Comparison of ENCODE assay signal across 9 mouse cellular contexts in the genomic region with DNA sequence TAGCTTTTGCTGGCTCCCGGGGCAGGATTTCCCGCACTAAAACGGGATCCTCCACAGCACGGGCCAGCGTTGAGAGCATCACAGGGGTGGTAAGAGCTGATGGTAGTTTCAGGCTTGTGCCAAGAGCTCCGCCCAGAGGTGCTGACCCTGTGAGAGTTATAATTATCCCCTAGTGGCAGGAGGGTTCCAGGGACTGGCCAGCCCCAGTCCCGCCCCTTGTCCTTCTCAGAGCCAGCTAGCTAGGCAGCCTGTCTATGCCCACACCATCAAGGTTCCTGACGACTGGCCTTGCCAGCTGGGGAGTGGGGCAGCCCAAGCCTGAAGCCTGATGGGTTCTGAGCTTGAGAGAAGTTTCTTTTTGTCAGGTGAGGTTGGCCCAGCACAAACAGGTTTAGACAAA. TPM values are rescaled to one million over a fixed set of nuclear protein-coding genes. Genes with fewer than 3 reads are reported as not detected.
DNase-seq lines count a peak whose midpoint lies in the region; ATAC-seq and TF ChIP-seq lines count a peak whose summit lies in the region.
"Had no signal": no experiment of that assay in that cellular context is flagged by ENCODE, and none has a peak within 500 bp of the region (broad histone marks: within the 10 kb centered on the region; RNA-seq: fewer than 3 reads in every experiment).

No protein-coding gene starts in this region.

- H3K4me1 ChIP-seq in liver, postnatal 0 days (ENCODE audit: insufficient read depth), result peaks cover 48% of the 10 kb centered on the region
- H3K4me1 ChIP-seq in forebrain, embryonic 11.5 days (replicated peaks; ENCODE audit: control insufficient read depth, insufficient read depth, low read length), result peaks cover 18% of the 10 kb centered on the region

- DNase-seq in lung, postnatal 10 days, result peak; percentile 45
- no peak for DNase-seq in lung, postnatal 25 days (ENCODE audit: low spot score)
- DNase-seq in embryo, embryonic 11 days, result peak; percentile 44
- DNase-seq in heart, postnatal 25 days (ENCODE audit: low spot score), result peak; percentile 49
- DNase-seq in liver, postnatal 0 days, result peak; percentile 52
- no peak for DNase-seq in forebrain, embryonic 11.5 days (ENCODE audit: low spot score)
- no peak for DNase-seq in cerebellum, postnatal 36 days
- no peak for DNase-seq in right cerebral cortex, adult 18-20 months

- peak overlapping the region; percentile 43 for H3K4me2 ChIP-seq in liver, postnatal 0 days (ENCODE audit: low read depth, low read length)
- no peak overlapping the region for H3K4me2 ChIP-seq in forebrain, embryonic 11.5 days (ENCODE audit: low read depth, low read length, severe bottlenecking)

- no peak overlapping the region for H3K27ac ChIP-seq in liver, postnatal 0 days (ENCODE audit: low read depth)
- H3K27ac ChIP-seq in forebrain, embryonic 11.5 days (ENCODE audit: low read depth, low read length), result no peak overlapping the region
- H3K27ac ChIP-seq: hindbrain, embryonic 15.5 days had no signal

- H3K36me3 ChIP-seq in liver, postnatal 0 days (replicated peaks; ENCODE audit: insufficient read depth, low read length), result peaks cover 30% of the 10 kb centered on the region
- no peaks in the 10 kb centered on the region for H3K36me3 ChIP-seq in forebrain, embryonic 11.5 days (ENCODE audit: control insufficient read depth, insufficient read depth, low read length)

- H3K4me3 ChIP-seq in liver, postnatal 0 days (ENCODE audit: low read depth, low read length), result no peak overlapping the region
- H3K4me3 ChIP-seq in forebrain, embryonic 11.5 days (ENCODE audit: low read depth, low read length), result no peak overlapping the region

- WGBS in liver, postnatal 0 days (ENCODE audit: insufficient replicate concordance), result 10% methylated on average over 8 of the region's 8 CpGs
- WGBS in forebrain, embryonic 11.5 days, result 26% methylated on average over 8 of the region's 8 CpGs

- H3K27me3 ChIP-seq in liver, postnatal 0 days (ENCODE audit: insufficient read depth, low read length), result no peaks in the 10 kb centered on the region
- H3K27me3 ChIP-seq in forebrain, embryonic 11.5 days (ENCODE audit: control insufficient read depth, insufficient read depth, low read length), result peaks cover 9% of the 10 kb centered on the region

- TF ChIP-seq EP300 in liver, postnatal 0 days (IDR thresholded peaks at IDR 0.05; ENCODE audit: low read depth), result no peak

- intact Hi-C loops in heart, postnatal 25 days (cut with DNase I), result no loop called here

- peak; percentile 32 for TF ChIP-seq CTCF in liver, postnatal 0 days (IDR thresholded peaks at IDR 0.05; ENCODE audit: low read depth)

- no peaks in the 10 kb centered on the region for H3K9me3 ChIP-seq in liver, postnatal 0 days (ENCODE audit: low read length)
- H3K9me3 ChIP-seq in forebrain, embryonic 11.5 days (ENCODE audit: control insufficient read depth, low read length), result no peaks in the 10 kb centered on the region
- H3K9me3 ChIP-seq: hindbrain, embryonic 15.5 days had no signal

- peak overlapping the region; percentile 21; the same call in 1 of the 2 replicates for H3K9ac ChIP-seq in liver, postnatal 0 days (replicated peaks)
- no peak overlapping the region for H3K9ac ChIP-seq in forebrain, embryonic 11.5 days (ENCODE audit: low read length)
- H3K9ac ChIP-seq: hindbrain, embryonic 15.5 days had no signal

- no peak; the same call in 1 of the 2 replicates for ATAC-seq in liver, postnatal 0 days
- no peak for ATAC-seq in forebrain, embryonic 11.5 days (replicated peaks; ENCODE audit: low FRiP score)

RNA-seq across cellular contexts. Expression of gene Rbm38, which starts 1.7 kb away (rescaled TPM):
- total RNA-seq in heart, postnatal 25 days (2021), result 100 to 1,000 TPM; 167 to 223 TPM
- polyA plus RNA-seq in liver, postnatal 0 days (2015; fragmentation: Nextera tagmentation; extraction: Ambion mirVana), result 124 and 126 TPM in 2 replicates
- 111 and 115 TPM in 2 replicates for polyA plus RNA-seq in forebrain, embryonic 11.5 days (2014; fragmentation: Nextera tagmentation; extraction: Ambion mirVana)

RNA-seq across cellular contexts. Expression of gene Rae1, which starts 18.7 kb away (rescaled TPM):
- total RNA-seq in heart, postnatal 25 days (2021), result 10 to 100 TPM; 24.4 to 25.3 TPM
- polyA plus RNA-seq in liver, postnatal 0 days (2015; fragmentation: Nextera tagmentation; extraction: Ambion mirVana), result 40.0 and 41.5 TPM in 2 replicates
- 147 and 148 TPM in 2 replicates for polyA plus RNA-seq in forebrain, embryonic 11.5 days (2014; fragmentation: Nextera tagmentation; extraction: Ambion mirVana)

RNA-seq across cellular contexts. Expression of gene Spo11, which starts 41.1 kb away (rescaled TPM):
- total RNA-seq in heart, postnatal 25 days (2021), result not detected
- polyA plus RNA-seq in liver, postnatal 0 days (2015; fragmentation: Nextera tagmentation; extraction: Ambion mirVana), result 0.07 and 0.09 TPM in 2 replicates
- polyA plus RNA-seq in forebrain, embryonic 11.5 days (2014; fragmentation: Nextera tagmentation; extraction: Ambion mirVana), result 0.47 and 0.71 TPM in 2 replicates

Comparison
In these comparisons a context has a peak if more than half of its experiments do, and no peak if none do; other contexts are left out.
1. DNase-seq: peak in lung, postnatal 10 days (single experiment), embryo, embryonic 11 days (single experiment), heart, postnatal 25 days (single experiment) and liver, postnatal 0 days (single experiment); none in lung, postnatal 25 days (single experiment), forebrain, embryonic 11.5 days (single experiment), cerebellum, postnatal 36 days (0 of 2) and right cerebral cortex, adult 18-20 months (single experiment).